Mouse (Mus musculus): ENCODE results near the gene Stx8. TPM values are rescaled to one million over a fixed set of nuclear protein-coding genes. Genes with fewer than 3 reads are reported as not detected.

Gene Stx8
- total and polyA plus RNA-seq, 3 experiments: 29.5 to 152 (median 30.9) TPM

DNA sequence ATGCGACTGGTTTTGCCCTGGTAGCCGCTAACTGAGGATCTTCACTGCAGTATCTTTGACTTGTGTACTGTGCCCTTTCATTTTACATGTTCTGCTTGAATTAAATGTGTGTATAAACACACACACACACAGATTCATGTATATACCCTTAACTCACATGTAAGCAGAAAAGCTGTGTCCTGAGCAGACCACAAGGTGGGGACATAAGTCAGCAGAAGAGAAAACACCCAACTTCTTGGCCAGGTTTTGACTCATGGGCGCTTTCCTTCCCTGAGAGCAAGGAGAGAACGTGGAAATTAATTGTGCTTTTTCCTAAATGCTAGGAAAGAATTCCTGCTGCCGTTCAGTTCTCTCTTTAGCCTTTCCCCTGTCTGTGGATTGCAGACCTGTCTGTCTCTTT, 33.6 kb downstream of the Stx8 start:
- TF ChIP-seq JUND (IDR thresholded peaks at IDR 0.05; ENCODE audit: low read depth, low read length): no peak
- TF ChIP-seq SMC3 (IDR thresholded peaks at IDR 0.05; ENCODE audit: low read depth, low read length): peak; percentile 34
- TF ChIP-seq CHD1 (IDR thresholded peaks at IDR 0.05; ENCODE audit: low read depth, low read length): no peak
- TF ChIP-seq MAFK (IDR thresholded peaks at IDR 0.05; ENCODE audit: borderline replicate concordance, low read depth, low read length): no peak
- TF ChIP-seq RAD21 (IDR thresholded peaks at IDR 0.05; ENCODE audit: low read depth, low read length): peak; percentile 31
- no peak for TF ChIP-seq TAL1 (IDR thresholded peaks at IDR 0.05; ENCODE audit: low read length)
- no peak for TF ChIP-seq E2F4 (IDR thresholded peaks at IDR 0.05; ENCODE audit: borderline replicate concordance, low read depth, low read length)
- no peak for TF ChIP-seq CHD2 (IDR thresholded peaks at IDR 0.05; ENCODE audit: low read length)
- no peak for TF ChIP-seq MYC (IDR thresholded peaks at IDR 0.05; ENCODE audit: low read depth, low read length)
- peak in 1 of 3 experiments; percentile 28; a peak in 2 of 6 replicates for TF ChIP-seq CTCF (IDR thresholded peaks at IDR 0.05 in 2 of 3, conservative IDR thresholded peaks at IDR 0.05 in 1 of 3; ENCODE audit: control insufficient read depth in 1 of 3, insufficient read depth in 1 of 3, low read depth in 2 of 3, low read length in 3 of 3, poor library complexity in 1 of 3, severe bottlenecking in 1 of 3)
- TF ChIP-seq MAZ (IDR thresholded peaks at IDR 0.05; ENCODE audit: low read depth, low read length): no peak
- no peak for TF ChIP-seq MEF2A (IDR thresholded peaks at IDR 0.05; ENCODE audit: extremely low read depth, insufficient replicate concordance, low read depth, low read length, poor library complexity, severe bottlenecking)
- TF ChIP-seq MXI1 (IDR thresholded peaks at IDR 0.05; ENCODE audit: low read depth, low read length): no peak
- Histone ChIP-seq H3K27ac (ENCODE audit: control insufficient read depth, low read depth, low read length) (no peak overlapping the region), H3K79me2 (ENCODE audit: control insufficient read depth, insufficient read depth, low read length, poor library complexity) (no peaks in the 10 kb centered on the region), H3K36me3 (ENCODE audit: control insufficient read depth in 1 of 2, insufficient read depth in 2 of 2, low read length in 2 of 2) (0 out of 4 replicates have a peak, but pooled peaks cover 0 to 1% of the 10 kb centered on the region in 2 experiments), H3K9ac (ENCODE audit: control insufficient read depth, low read depth, low read length, poor library complexity, severe bottlenecking) (no peak overlapping the region), H3K27me3 (ENCODE audit: control insufficient read depth in 1 of 2, insufficient read depth in 2 of 2, low read length in 2 of 2) (no peaks in the 10 kb centered on the region), H3K4me1 (ENCODE audit: control insufficient read depth in 1 of 2, insufficient read depth in 2 of 2, low read length in 2 of 2) (no peaks in the 10 kb centered on the region), H3K4me3 (ENCODE audit: control insufficient read depth in 1 of 2, insufficient read depth in 1 of 2, low read depth in 2 of 2, low read length in 2 of 2) (no peak overlapping the region), H3K9me3 (replicated peaks; ENCODE audit: insufficient read depth, low read length) (no peaks in the 10 kb centered on the region)
- no peak for DNase-seq (ENCODE audit: low read depth, low spot score)

DNA sequence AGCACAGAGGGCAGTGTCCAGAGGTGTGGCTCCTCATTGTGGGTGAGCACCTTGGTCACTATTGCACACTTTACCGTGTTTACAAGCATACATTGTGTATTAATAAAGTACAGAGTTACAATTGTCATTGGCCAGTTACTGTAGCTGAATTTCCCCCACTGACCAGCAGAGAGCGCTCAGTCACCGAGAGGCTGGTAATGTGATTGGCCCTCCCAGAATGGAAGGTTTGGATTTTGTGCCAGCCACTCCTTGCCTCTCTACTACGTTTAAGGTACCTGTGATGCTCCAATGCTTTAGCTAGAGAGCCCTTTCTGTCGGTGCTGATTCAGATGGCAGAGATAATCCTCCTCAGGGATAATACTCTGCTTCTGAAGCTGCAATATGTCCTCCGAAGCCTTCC, 38.2 kb downstream of the Stx8 start:
- peak; percentile 66 for DNase-seq (ENCODE audit: low read depth, low spot score)
- Histone ChIP-seq H3K27ac (ENCODE audit: control insufficient read depth, low read depth, low read length) (no peak overlapping the region), H3K4me3 (ENCODE audit: control insufficient read depth in 1 of 2, insufficient read depth in 1 of 2, low read depth in 2 of 2, low read length in 2 of 2) (no peak overlapping the region), H3K27me3 (ENCODE audit: control insufficient read depth in 1 of 2, insufficient read depth in 2 of 2, low read length in 2 of 2) (no peaks in the 10 kb centered on the region), H3K79me2 (ENCODE audit: control insufficient read depth, insufficient read depth, low read length, poor library complexity) (no peaks in the 10 kb centered on the region), H3K9ac (ENCODE audit: control insufficient read depth, low read depth, low read length, poor library complexity, severe bottlenecking) (no peak overlapping the region), H3K9me3 (replicated peaks; ENCODE audit: insufficient read depth, low read length) (no peaks in the 10 kb centered on the region), H3K4me1 (ENCODE audit: control insufficient read depth in 1 of 2, insufficient read depth in 2 of 2, low read length in 2 of 2) (peaks cover 0 to 5% of the 10 kb centered on the region in 2 experiments; a peak in 1 of 4 replicates), H3K36me3 (ENCODE audit: control insufficient read depth in 1 of 2, insufficient read depth in 2 of 2, low read length in 2 of 2) (peaks cover 0 to 2% of the 10 kb centered on the region in 2 experiments; a peak in 2 of 4 replicates)
- TF ChIP-seq SMC3 (IDR thresholded peaks at IDR 0.05; ENCODE audit: low read depth, low read length) (peak; percentile 87), CTCF (IDR thresholded peaks at IDR 0.05 in 2 of 3, conservative IDR thresholded peaks at IDR 0.05 in 1 of 3; ENCODE audit: control insufficient read depth in 1 of 3, insufficient read depth in 1 of 3, low read depth in 2 of 3, low read length in 3 of 3, poor library complexity in 1 of 3, severe bottlenecking in 1 of 3) (peak; percentile 88 to 92 (median 89)), BHLHE40 (IDR thresholded peaks at IDR 0.05; ENCODE audit: borderline replicate concordance, low read depth, low read length) (no peak), NRF1 (IDR thresholded peaks at IDR 0.05; ENCODE audit: insufficient read depth, low read depth, low read length, poor library complexity, severe bottlenecking) (no peak), MYC (IDR thresholded peaks at IDR 0.05; ENCODE audit: low read depth, low read length) (no peak), MYB (IDR thresholded peaks at IDR 0.05; ENCODE audit: low read depth, low read length) (no peak), EP300 (IDR thresholded peaks at IDR 0.05; ENCODE audit: low read depth in 1 of 2, low read length in 2 of 2) (no peak), MXI1 (IDR thresholded peaks at IDR 0.05; ENCODE audit: low read depth, low read length) (no peak), MAX (IDR thresholded peaks at IDR 0.05; ENCODE audit: low read length) (no peak), TCF12 (IDR thresholded peaks at IDR 0.05; ENCODE audit: low read depth, low read length) (no peak), E2F4 (IDR thresholded peaks at IDR 0.05; ENCODE audit: borderline replicate concordance, low read depth, low read length) (no peak), GATA1 (IDR thresholded peaks at IDR 0.05; ENCODE audit: low read depth, low read length) (no peak), SIN3A (IDR thresholded peaks at IDR 0.05; ENCODE audit: low read length) (no peak), RAD21 (IDR thresholded peaks at IDR 0.05; ENCODE audit: low read depth, low read length) (peak; percentile 85), ZC3H11A (IDR thresholded peaks at IDR 0.05; ENCODE audit: low read depth, low read length) (peak; percentile 62; the same call in 1 of the 2 replicates), MAZ (IDR thresholded peaks at IDR 0.05; ENCODE audit: low read depth, low read length) (no peak), POLR2AphosphoS2 (IDR thresholded peaks at IDR 0.05; ENCODE audit: low read length) (no peak), POLR2A (IDR thresholded peaks at IDR 0.05; ENCODE audit: control insufficient read depth in 1 of 2, insufficient read depth in 1 of 2, low read depth in 1 of 2, low read length in 2 of 2, poor library complexity in 1 of 2) (no peak)
